Mouse (Mus musculus): Measurements from ENCODE around the gene Unc5a. TPM values are rescaled to one million over a fixed set of nuclear protein-coding genes. Genes with fewer than 3 reads are reported as not detected.

Unc5a gene
- total RNA-seq, 2 experiments from 2014 or later = 0.49 to 0.92 TPM

Other genes starting within 250 kb of the Unc5a start
- gene Cdhr2, start 247.9 kb upstream of the Unc5a start, total RNA-seq (2021) = not detected
- gene Gprin1, start 199.5 kb upstream of the Unc5a start, total RNA-seq (2021) = not detected
- not detected for gene Sncb, start 182.8 kb upstream of the Unc5a start, total RNA-seq (2021)
- not detected for gene Eif4e1b, start 165.4 kb upstream of the Unc5a start, total RNA-seq (2021)
- 10 to 100 TPM in 1 of 2 experiments, 1 to 10 TPM in 1; 7.6 to 13.0 TPM for gene Tspan17, start 160.0 kb upstream of the Unc5a start, total RNA-seq (2021)
- under 1 TPM; 0.72 to 0.87 TPM for gene Hk3, start 72.0 kb downstream of the Unc5a start, total RNA-seq (2021)
- gene Uimc1, start 150.9 kb downstream of the Unc5a start, total RNA-seq (2021) = 10 to 100 TPM; 18.4 to 21.9 TPM
- 10 to 100 TPM; 17.4 to 23.6 TPM for gene Zfp346, start 155.9 kb downstream of the Unc5a start, total RNA-seq (2021)
- gene Gm17617, start 184.1 kb downstream of the Unc5a start, total RNA-seq (2021) = not detected
- under 1 TPM; 0.36 to 0.73 TPM for gene Fgfr4, start 203.2 kb downstream of the Unc5a start, total RNA-seq (2021)